Mouse (Mus musculus): ENCODE measurements around the gene Tcf3.

DNA sequence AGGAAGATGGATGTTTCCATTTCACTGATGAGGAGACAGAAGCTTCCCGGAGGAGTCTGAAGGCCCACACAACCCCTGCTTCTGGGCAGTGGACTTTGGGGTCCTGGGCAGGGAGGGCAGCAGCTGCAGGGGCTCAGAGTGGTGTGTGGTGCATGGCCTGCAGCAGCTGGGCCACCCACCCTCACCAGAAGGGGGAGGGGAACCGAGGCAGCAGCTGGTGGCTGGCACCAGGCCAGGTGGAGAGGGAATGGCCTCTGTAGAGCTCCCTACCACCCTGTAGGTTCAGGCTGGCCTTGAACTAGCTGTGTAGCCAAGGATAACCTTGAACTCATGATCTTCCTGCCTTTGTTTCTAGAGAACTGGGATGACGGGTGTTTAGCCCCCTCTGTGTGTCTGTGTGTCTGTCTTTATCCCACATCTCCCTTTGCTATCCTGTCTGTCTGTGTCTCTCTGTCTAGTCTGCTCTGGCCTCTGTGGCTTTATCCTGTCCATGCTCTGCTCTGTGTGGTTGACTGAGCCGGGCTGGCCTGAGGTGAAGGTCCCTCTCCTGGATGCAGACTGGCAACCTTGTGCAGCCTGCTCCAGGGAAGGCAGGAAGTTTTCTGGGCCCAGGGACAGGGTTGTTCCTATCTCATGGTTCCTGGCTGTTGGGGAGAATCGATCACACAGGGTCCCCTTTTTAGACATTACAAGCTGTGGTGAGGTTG, 11.0 kb upstream of the Tcf3 start:
- TF ChIP-seq TAL1 (IDR thresholded peaks at IDR 0.05; ENCODE audit: low read length) = no peak
- TF ChIP-seq GATA1 (IDR thresholded peaks at IDR 0.05; ENCODE audit: low read length) = no peak

Data from erythroblast, embryonic 14.5 days (primary cell).